Mouse (Mus musculus) cerebellum, adult 9-10 months (tissue): ENCODE measurements around the gene Gprc6a.

Source experiments
- DNase-seq: peaks from one replicate; pipeline ENCODE4 v3.0.0; 2022

Gene Gprc6a

GRCm38 (mm10) chr10:51584919-51585318, 46.3 kb downstream of the Gprc6a start:
- no peak for DNase-seq

GRCm38 (mm10) chr10:51584378-51584777, 46.9 kb downstream of the Gprc6a start:
- DNase-seq = no peak

- no peak for DNase-seq
Observed at GRCm38 (mm10) chr10:51571225-51571996, 59.9 kb downstream of the Gprc6a start.
